Mouse (Mus musculus) CH12F3 (cell line): ENCODE data around the gene Actl10.

Experiments
- in situ Hi-C: fragments of 300-500 bp; cut with MboI; formaldehyde crosslinking; loops from 2 replicates; pipeline ENCODE4 v1.14.3; 2020; ENCODE audit warnings: low sequenced_read_pairs

Gene Actl10

GRCm38 (mm10) chr2:154576876-154577743, 25.5 kb downstream of the Actl10 start:
- in situ Hi-C loops, result no loop called here

- in situ Hi-C loops, result no loop called here
These were observed 26.1 kb downstream of the Actl10 start for GRCm38 (mm10) chr2:154577744-154578067.

GRCm38 (mm10) chr2:154580586-154580985, 29.0 kb downstream of the Actl10 start:
- in situ Hi-C loops, result no loop called here

- in situ Hi-C loops, result no loop called here
These were observed 29.8 kb downstream of the Actl10 start for GRCm38 (mm10) chr2:154581421-154581820.

- in situ Hi-C loops, result no loop called here
These were observed 32.6 kb downstream of the Actl10 start for GRCm38 (mm10) chr2:154583906-154584872.

- in situ Hi-C loops, result no loop called here
These were observed 33.5 kb downstream of the Actl10 start for GRCm38 (mm10) chr2:154584931-154585601.

- in situ Hi-C loops, result no loop called here
These were observed 34.8 kb downstream of the Actl10 start for GRCm38 (mm10) chr2:154586405-154586804.

GRCm38 (mm10) chr2:154589051-154589450, 37.5 kb downstream of the Actl10 start:
- in situ Hi-C loops, result no loop called here

- in situ Hi-C loops, result no loop called here
These were observed 39.7 kb downstream of the Actl10 start for GRCm38 (mm10) chr2:154591239-154591638.

- in situ Hi-C loops, result no loop called here
These were observed 41.4 kb downstream of the Actl10 start for GRCm38 (mm10) chr2:154593025-154593424.

- in situ Hi-C loops, result no loop called here
These were observed 44.2 kb downstream of the Actl10 start for GRCm38 (mm10) chr2:154595775-154596174.

GRCm38 (mm10) chr2:154597399-154597798, 45.8 kb downstream of the Actl10 start:
- in situ Hi-C loops, result no loop called here

GRCm38 (mm10) chr2:154600586-154600985, 49.0 kb downstream of the Actl10 start:
- in situ Hi-C loops, result no loop called here

GRCm38 (mm10) chr2:154601324-154601723, 49.7 kb downstream of the Actl10 start:
- in situ Hi-C loops, result no loop called here
